Mouse (Mus musculus) ZHBTc4 (cell line): Measurements from ENCODE around the gene Ttc7b.

Experiments used
- DNase-seq: peaks from one replicate; pipeline ENCODE4 v3.0.0-alpha.2; 2011; ENCODE audit warnings: low read depth, low spot score

Ttc7b gene

DNA sequence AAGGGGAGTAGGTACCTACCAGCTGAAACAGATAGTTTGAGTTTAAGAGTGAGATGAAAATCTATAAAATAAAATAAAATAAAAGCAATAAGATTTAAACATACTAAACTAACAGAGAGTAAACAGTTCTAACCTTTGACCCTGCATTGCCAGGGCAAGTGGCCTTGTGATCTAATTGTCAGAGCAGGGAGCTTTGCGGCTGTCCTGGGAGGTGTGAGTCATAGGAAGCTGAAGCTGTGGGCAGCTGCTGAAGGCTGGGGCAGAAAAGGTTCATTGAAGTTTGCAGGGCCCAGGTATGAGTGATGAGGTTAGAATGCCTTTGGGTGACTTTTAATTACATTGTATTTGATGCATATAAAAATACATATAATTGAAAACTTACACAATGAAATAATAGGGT is 5.3 kb upstream of the Ttc7b start:
- no peak for DNase-seq

DNA sequence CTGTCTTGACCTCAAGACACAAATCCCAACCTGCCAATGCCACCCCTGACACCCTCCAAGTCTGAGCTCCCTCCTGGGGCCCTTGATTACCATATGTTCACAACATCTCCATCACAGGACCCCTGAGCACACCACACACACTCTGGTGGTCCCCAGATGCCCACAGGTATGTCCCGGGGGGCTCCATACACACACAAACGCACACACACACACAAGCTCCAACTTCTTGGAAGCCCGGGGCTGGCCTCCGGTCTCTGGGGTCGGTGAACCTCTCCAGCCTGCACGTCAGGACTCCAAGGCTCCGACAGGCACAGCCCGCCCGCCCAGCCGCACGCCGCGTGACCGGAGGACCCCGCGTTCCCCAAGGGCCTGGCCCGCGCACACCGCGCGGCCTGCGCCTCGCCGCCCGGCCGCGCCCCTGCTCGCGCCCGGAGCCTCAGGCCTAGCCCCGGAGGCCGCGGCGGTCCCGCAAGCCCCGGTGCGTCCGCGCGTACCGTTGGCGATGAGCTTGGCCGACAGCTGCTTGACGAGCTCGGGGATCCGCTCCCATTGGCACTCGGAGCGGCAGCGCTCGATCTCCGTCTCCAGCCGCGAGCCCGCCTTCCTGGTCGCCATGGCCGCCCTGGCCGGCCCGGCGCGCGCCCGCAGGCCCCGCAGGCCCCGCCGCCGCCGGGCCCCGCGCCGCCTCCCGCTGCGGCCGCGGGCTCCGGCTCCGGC is 391 bp downstream of the Ttc7b start:
- DNase-seq: peak; percentile 63

DNA sequence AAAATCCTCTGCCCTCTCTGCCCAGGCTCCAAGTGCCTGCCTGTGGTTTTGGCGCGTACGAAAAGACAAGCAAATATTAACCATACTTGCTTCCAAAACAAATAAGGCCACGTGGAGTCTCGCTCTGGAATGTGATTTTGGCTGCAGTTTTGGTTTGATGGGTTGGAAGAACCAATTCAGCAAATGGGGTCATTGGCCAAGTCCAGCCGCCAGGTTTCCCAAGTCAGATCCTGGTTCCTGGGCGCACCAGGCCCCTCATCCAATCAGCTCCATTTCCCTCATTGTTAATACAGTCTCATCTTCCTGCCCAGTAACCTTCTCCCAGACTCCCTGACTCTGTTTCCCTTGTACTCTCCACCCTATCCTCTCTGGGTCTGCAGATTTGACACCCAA is 946 bp downstream of the Ttc7b start:
- DNase-seq: no peak

DNA sequence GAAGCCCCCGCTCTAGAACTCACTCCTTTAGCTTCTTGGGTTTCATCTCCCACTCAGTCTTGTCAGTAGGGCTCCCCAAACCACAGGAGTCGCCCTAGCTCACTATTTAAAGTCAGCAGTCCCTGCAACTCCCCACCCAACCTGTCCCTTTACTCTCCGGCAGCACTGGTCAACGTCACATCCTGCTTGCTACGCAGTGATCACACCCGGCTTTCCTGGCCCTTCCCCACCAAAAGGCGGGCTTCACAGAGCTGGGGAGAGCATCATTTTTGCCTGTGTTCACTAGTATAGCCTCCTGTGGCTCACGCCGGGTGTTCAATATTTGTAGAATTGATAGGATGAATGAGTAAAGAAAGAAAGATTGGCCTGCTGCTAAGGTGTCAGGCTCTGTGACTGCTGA is 3.3 kb downstream of the Ttc7b start:
- DNase-seq: no peak

DNA sequence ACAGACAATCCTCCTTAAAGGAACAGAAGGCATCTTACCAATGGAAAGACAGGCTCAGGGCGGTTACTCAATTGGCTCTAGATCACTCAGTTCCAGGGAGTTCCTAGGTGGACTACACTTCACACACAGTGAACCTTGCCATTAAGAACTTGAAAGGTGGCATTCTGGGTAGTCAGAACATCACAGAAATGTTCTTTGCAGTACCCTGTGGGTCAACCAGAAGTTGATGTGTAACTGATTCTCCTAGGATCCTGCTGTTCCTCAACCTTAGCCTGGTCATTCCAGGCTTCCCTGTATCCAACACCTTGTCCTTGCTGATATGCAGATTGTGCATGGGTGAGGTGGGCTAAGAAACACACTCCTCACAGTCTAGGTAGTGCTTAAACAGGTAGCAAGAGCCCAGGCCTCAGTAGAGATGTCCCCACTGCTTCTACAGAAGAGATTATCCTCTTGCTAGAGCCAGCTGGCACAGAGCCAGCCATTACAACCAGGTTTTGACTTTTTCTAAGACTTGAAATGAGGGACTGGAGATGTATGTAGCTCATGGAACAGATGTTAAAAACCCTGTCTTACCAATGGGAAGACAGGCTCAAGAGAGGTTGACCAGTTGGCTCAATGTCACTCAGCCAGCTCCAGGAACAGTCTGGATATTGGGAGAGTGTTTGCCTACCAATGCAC is 4.3 kb downstream of the Ttc7b start:
- DNase-seq: no peak

GRCm38 (mm10) chr12:100515493-100515892 is 5.1 kb downstream of the Ttc7b start:
- peak; percentile 57 for DNase-seq

- no peak for DNase-seq
Measured at GRCm38 (mm10) chr12:100514611-100515010, 6.0 kb downstream of the Ttc7b start.

GRCm38 (mm10) chr12:100513131-100513530 is 7.5 kb downstream of the Ttc7b start:
- DNase-seq: no peak

DNA sequence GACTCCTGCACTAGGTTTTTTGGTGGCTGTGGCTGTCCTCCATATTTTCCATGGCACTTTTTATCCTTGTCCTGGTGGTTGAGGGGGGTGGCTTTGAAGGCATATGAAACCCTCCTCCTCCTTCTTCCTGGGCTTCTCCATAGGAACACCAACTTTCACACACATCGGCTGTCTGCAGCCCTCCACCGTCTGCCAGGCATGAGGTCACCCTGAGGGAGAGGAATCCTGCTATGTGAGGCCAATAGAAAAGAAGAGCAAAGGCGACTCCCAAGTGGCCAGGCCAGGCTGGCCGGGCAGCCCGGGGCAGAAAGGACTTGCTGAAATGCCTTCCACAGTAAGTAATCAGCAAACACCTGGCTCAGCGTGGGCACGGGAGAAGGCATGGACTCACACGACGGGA is 8.0 kb downstream of the Ttc7b start:
- DNase-seq: no peak

DNA sequence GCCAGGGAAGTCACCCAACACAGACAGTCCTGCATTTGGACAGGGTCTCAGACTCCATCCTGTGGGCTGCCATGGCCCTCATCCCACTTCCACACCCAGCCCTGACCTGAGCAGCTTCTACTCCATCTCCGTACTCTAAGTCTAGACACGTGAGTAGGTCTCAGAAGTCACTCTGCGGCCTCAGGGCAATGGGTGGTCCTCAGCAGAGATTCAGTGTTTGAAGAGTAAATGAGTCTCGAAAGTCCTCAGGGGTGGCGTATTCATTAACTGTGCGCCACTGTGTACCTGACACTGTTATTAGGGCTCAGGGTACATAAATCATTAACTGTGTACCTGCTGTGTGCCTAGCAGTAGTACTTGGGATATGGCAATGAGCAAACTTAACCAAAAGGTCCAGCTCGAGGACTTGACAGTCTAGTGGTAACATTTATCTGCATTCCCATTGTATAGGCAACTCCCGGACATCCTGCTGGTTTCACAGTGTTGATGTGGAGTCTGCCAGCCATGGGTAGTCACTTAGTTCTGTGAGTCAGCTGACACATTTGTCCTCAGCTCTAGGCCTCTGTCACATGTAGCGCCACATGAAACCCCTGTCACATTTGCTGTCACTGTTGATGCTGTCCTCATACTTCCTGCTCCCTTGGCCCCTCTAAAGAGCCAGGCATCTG is 10.9 kb downstream of the Ttc7b start:
- no peak for DNase-seq

- DNase-seq: no peak
Measured at GRCm38 (mm10) chr12:100508668-100509067, 12.0 kb downstream of the Ttc7b start.

GRCm38 (mm10) chr12:100505484-100505883 is 15.1 kb downstream of the Ttc7b start:
- DNase-seq: no peak

GRCm38 (mm10) chr12:100504585-100504984 is 16.0 kb downstream of the Ttc7b start:
- DNase-seq: no peak

GRCm38 (mm10) chr12:100503659-100504058 is 17.0 kb downstream of the Ttc7b start:
- DNase-seq: no peak

DNA sequence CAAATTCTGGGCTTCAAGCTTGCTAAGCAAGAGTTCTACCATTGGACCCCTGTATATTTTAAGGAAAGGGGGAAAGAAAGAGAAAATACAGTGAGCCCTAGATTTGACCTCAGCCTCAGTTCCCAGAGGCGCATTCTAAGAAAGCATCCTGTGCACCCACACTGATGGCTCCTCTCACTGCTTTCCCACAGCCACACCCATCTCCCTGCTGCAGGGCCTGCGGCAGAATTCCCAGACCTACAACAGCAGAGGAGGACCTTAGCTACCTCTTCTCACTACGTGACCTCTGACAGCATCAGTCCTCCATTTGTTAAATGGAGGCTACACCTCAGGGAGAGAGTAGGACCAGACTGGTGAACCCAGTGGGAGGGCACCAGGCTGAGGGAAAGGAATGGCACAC is 18.1 kb downstream of the Ttc7b start:
- peak; percentile 52 for DNase-seq

DNA sequence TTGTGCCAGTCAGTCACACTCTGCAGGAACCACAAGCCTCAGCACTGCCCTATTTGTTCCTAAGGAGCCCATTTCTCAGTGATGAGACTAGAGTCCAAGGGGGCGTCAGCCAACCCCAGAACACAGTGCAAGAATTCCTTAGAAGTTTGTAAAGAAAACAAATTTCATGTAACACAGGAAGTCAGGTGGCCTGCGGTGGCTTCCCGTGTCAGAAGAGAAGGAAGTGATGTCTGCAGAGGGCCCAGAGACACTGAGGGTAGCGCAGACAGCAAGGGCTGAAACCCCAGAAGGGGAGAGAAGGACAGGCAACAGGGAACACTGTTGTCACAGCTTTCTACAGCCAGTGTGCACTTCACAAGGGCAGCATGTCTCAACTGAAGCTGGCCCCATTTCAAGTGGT is 19.4 kb downstream of the Ttc7b start:
- DNase-seq: no peak

DNA sequence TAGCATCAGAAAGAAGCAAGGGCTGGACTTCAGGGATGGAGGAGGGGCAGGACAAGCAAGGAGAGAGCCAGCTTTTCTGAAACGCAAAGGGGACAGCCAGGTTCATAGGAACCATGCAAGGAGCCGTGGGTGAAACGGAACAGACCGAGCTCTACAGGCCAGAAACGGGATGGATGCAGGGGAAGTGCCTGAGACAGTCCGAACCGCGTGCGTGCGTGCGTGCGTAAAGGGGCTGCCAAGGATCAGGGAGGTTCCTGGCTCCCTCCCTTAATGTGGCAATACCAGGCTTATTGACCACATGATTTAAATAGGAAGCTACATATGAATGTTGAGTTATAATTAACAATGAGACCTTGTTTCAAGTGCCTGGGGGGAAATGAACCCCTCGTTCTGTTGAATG is 21.2 kb downstream of the Ttc7b start:
- DNase-seq: no peak

- DNase-seq: no peak
Measured at GRCm38 (mm10) chr12:100498006-100498405, 22.6 kb downstream of the Ttc7b start.

DNA sequence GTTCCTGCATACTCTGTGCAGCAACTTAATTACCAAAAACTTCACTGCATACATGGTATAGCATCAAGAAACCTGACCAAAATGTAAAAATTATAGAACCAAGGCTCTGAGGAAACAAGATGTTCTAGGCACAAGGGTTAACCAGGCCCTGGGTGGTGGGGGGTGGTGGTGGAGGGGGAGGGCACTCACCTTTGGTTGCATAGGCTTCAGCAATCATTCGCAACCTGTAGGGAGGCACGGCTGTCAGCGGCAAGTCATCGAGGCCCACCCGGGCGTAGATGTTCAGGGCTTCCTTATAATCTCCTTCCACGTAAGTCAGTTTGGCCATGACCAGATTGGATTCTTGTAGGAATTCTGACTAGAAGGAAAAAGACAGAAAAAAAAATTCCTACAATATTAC is 25.5 kb downstream of the Ttc7b start:
- no peak for DNase-seq

GRCm38 (mm10) chr12:100493211-100493610 is 27.4 kb downstream of the Ttc7b start:
- no peak for DNase-seq

- DNase-seq: no peak
Measured at GRCm38 (mm10) chr12:100492676-100493075, 27.9 kb downstream of the Ttc7b start.

DNA sequence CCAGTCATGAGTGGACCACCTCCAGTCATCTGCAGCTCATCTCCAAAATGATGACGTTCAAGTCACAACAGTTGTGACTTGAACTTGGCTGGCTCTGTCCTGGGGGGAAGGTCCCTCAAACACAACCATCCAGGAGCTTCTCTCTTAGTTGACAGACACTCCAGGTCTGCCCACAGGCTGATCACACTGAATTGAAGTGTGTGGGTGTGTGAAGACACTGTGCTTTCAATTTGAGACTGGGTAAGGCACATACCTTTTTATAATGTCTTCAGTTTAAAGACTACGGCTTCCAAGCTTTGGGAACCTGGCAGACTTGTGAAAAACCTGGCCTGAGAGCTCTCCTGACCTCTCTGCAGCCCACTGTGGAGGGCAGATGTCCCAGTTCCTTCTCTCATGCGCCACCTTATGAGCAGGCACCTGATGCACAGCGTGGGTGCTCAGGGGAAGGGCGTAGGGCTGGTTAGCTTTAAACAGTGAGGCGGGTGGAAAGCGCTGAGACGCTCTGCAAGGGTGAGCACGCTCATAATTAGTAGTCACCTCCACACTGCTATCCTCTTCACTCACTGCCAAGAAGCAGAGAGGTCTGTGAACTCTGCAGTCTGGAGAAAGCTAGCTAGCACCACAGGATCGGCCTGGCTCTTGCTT is 28.5 kb downstream of the Ttc7b start:
- DNase-seq: no peak
